8 mouse cellular contexts compared by ENCODE assay signal in genomic region chr10:10557085-10557484, GRCm38 (mm10). TPM values are rescaled to one million over a fixed set of nuclear protein-coding genes. Genes with fewer than 3 reads are reported as not detected.
DNase-seq lines count a peak whose midpoint lies in the region; ATAC-seq and TF ChIP-seq lines count a peak whose summit lies in the region.

No protein-coding gene starts in this region.

- H3K4me3 ChIP-seq in ES-Bruce4 (ENCODE audit: low read depth, low read length): no peak overlapping the region
- H3K4me3 ChIP-seq in forebrain, embryonic 11.5 days (ENCODE audit: low read depth, low read length): peak overlapping the region; percentile 62
- peak overlapping the region; percentile 72 for H3K4me3 ChIP-seq in hindbrain, embryonic 10.5 days
- peak overlapping the region; percentile 66 for H3K4me3 ChIP-seq in limb, embryonic 12.5 days (replicated peaks)
- peak overlapping the region; percentile 77 for H3K4me3 ChIP-seq in midbrain, embryonic 10.5 days

- H3K27me3 ChIP-seq in ES-Bruce4 (ENCODE audit: control insufficient read depth, insufficient read depth, low read length, poor library complexity, severe bottlenecking): peaks cover 8% of the 10 kb centered on the region
- H3K27me3 ChIP-seq in forebrain, embryonic 11.5 days (ENCODE audit: control insufficient read depth, insufficient read depth, low read length): no peaks in the 10 kb centered on the region
- H3K27me3 ChIP-seq in hindbrain, embryonic 10.5 days (ENCODE audit: insufficient read depth, poor library complexity, severe bottlenecking): peaks cover 6% of the 10 kb centered on the region
- no peaks in the 10 kb centered on the region for H3K27me3 ChIP-seq in limb, embryonic 12.5 days
- peaks cover 8% of the 10 kb centered on the region; the same call in 1 of the 2 replicates for H3K27me3 ChIP-seq in midbrain, embryonic 10.5 days (ENCODE audit: low read depth, poor library complexity, severe bottlenecking)

- H3K9ac ChIP-seq in ES-Bruce4 (ENCODE audit: low read depth, poor library complexity, severe bottlenecking): 0 out of 2 replicates have a peak overlapping the region, but pooled peaks have one; percentile 33
- 0 out of 2 replicates have a peak overlapping the region, but pooled peaks have one; percentile 66 for H3K9ac ChIP-seq in forebrain, embryonic 11.5 days (ENCODE audit: low read length)
- peak overlapping the region; percentile 66; the same call in 1 of the 2 replicates for H3K9ac ChIP-seq in limb, embryonic 12.5 days (replicated peaks)

- TF ChIP-seq POLR2A in ES-Bruce4 (IDR thresholded peaks at IDR 0.05; ENCODE audit: insufficient read depth, low read length): no peak

- TF ChIP-seq CTCF in ES-Bruce4 (IDR thresholded peaks at IDR 0.05; ENCODE audit: low read depth, low read length): no peak

- peak overlapping the region; percentile 86 for H3K4me2 ChIP-seq in forebrain, embryonic 11.5 days (ENCODE audit: low read depth, low read length, severe bottlenecking)
- peak overlapping the region; percentile 80 for H3K4me2 ChIP-seq in limb, embryonic 12.5 days

- no peak overlapping the region for H3K27ac ChIP-seq in ES-Bruce4 (ENCODE audit: insufficient read depth, low read length)
- no peak overlapping the region for H3K27ac ChIP-seq in forebrain, embryonic 11.5 days (ENCODE audit: low read depth, low read length)
- H3K27ac ChIP-seq in hindbrain, embryonic 10.5 days: no peak overlapping the region
- peak overlapping the region; percentile 85; the same call in 1 of the 2 replicates for H3K27ac ChIP-seq in limb, embryonic 12.5 days
- no peak overlapping the region for H3K27ac ChIP-seq in midbrain, embryonic 10.5 days (replicated peaks)

- ATAC-seq in forebrain, embryonic 11.5 days (replicated peaks; ENCODE audit: low FRiP score): peak; percentile 42
- peak; percentile 71; the same call in 1 of the 2 replicates for ATAC-seq in limb, embryonic 12.5 days (ENCODE audit: insufficient number of reproducible peaks, insufficient read depth, low FRiP score, low TSS enrichment, low read depth)

- no peaks in the 10 kb centered on the region for H3K4me1 ChIP-seq in ES-Bruce4 (ENCODE audit: control insufficient read depth, insufficient read depth, low read length)
- H3K4me1 ChIP-seq in forebrain, embryonic 11.5 days (replicated peaks; ENCODE audit: control insufficient read depth, insufficient read depth, low read length): 0 out of 2 replicates have a peak, but pooled peaks cover 1% of the 10 kb centered on the region
- H3K4me1 ChIP-seq in hindbrain, embryonic 10.5 days (replicated peaks): 0 out of 2 replicates have a peak, but pooled peaks cover 3% of the 10 kb centered on the region
- peaks cover 7% of the 10 kb centered on the region for H3K4me1 ChIP-seq in limb, embryonic 12.5 days (replicated peaks)
- H3K4me1 ChIP-seq in midbrain, embryonic 10.5 days: peaks cover 3% of the 10 kb centered on the region; the same call in 1 of the 2 replicates

- TF ChIP-seq EP300 in ES-Bruce4 (IDR thresholded peaks at IDR 0.05; ENCODE audit: insufficient read depth, low read depth, low read length): no peak

- H3K36me3 ChIP-seq in ES-Bruce4 (ENCODE audit: control insufficient read depth, insufficient read depth, low read length, poor library complexity, severe bottlenecking): no peaks in the 10 kb centered on the region
- H3K36me3 ChIP-seq in forebrain, embryonic 11.5 days (ENCODE audit: control insufficient read depth, insufficient read depth, low read length): no peaks in the 10 kb centered on the region
- no peaks in the 10 kb centered on the region for H3K36me3 ChIP-seq in hindbrain, embryonic 10.5 days
- H3K36me3 ChIP-seq in limb, embryonic 12.5 days: no peaks in the 10 kb centered on the region
- H3K36me3 ChIP-seq in midbrain, embryonic 10.5 days: no peaks in the 10 kb centered on the region

- H3K9me3 ChIP-seq in ES-Bruce4 (replicated peaks; ENCODE audit: control insufficient read depth, insufficient read depth, low read length, poor library complexity, severe bottlenecking): no peaks in the 10 kb centered on the region
- H3K9me3 ChIP-seq in forebrain, embryonic 11.5 days (ENCODE audit: control insufficient read depth, low read length): no peaks in the 10 kb centered on the region
- no peaks in the 10 kb centered on the region for H3K9me3 ChIP-seq in hindbrain, embryonic 10.5 days
- H3K9me3 ChIP-seq in limb, embryonic 12.5 days: no peaks in the 10 kb centered on the region
- H3K9me3 ChIP-seq in midbrain, embryonic 10.5 days (replicated peaks): no peaks in the 10 kb centered on the region

- 10% methylated on average over 8 of the region's 8 CpGs for WGBS in forebrain, embryonic 11.5 days
- 8% methylated on average over 8 of the region's 8 CpGs for WGBS in hindbrain, embryonic 10.5 days
- WGBS in limb, embryonic 12.5 days: 4% methylated on average over 8 of the region's 8 CpGs
- 15% methylated on average over 8 of the region's 8 CpGs for WGBS in midbrain, embryonic 10.5 days

- peak; percentile 40 for DNase-seq in adrenal gland, postnatal 10 days
- peak; percentile 74 for DNase-seq in forebrain, embryonic 11.5 days (ENCODE audit: low spot score)
- peak; percentile 39 for DNase-seq in hindbrain, embryonic 10.5 days (ENCODE audit: low spot score)
- DNase-seq in midbrain, embryonic 10.5 days (ENCODE audit: low spot score): peak; percentile 31
- no peak for DNase-seq in frontal cortex, adult 2 months (ENCODE audit: extremely low spot score in 1 of 2, low spot score in 1 of 2)
- DNase-seq in MN1 (ENCODE audit: low spot score): no peak

RNA-seq across cellular contexts. Expression of gene Rab32, which starts 1.0 kb away (rescaled TPM):
- polyA plus RNA-seq in ES-Bruce4 (2011; ENCODE audit: insufficient read depth, insufficient read length, low read depth, missing spikeins): 1.9 and 2.5 TPM in 2 replicates
- total RNA-seq in adrenal gland, postnatal 10 days (2021): 1 to 10 TPM; 7.1 to 8.9 TPM
- polyA plus RNA-seq in forebrain, embryonic 11.5 days (2014; fragmentation: Nextera tagmentation; extraction: Ambion mirVana): 10.5 TPM in 2 replicates
- 8.4 and 11.3 TPM in 2 replicates for polyA plus RNA-seq in hindbrain, embryonic 10.5 days (2016; fragmentation: Nextera tagmentation; extraction: Ambion mirVana)
- polyA plus RNA-seq in limb, embryonic 12.5 days (2016; fragmentation: Nextera tagmentation; extraction: Ambion mirVana): 25.0 and 30.4 TPM in 2 replicates
- 8.5 and 11.9 TPM in 2 replicates for polyA plus RNA-seq in midbrain, embryonic 10.5 days (2016; fragmentation: Nextera tagmentation; extraction: Ambion mirVana)
- 1.7 and 2.4 TPM in 2 replicates for polyA plus RNA-seq in frontal cortex, adult 2 months (2012; rRNA removed)

Comparison
In these comparisons a context has a peak if more than half of its experiments do, and no peak if none do; other contexts are left out.
1. DNase-seq: peak in adrenal gland, postnatal 10 days (single experiment), forebrain, embryonic 11.5 days (single experiment), hindbrain, embryonic 10.5 days (single experiment) and midbrain, embryonic 10.5 days (single experiment); none in frontal cortex, adult 2 months (0 of 2) and MN1 (single experiment).
2. Peak in every context shown above with its lines, with median percentiles within 50 percentile points of each other: H3K9ac ChIP-seq.